Mouse (Mus musculus) erythroblast, embryonic 14.5 days (primary cell): ENCODE data around the gene Ift81.

Source experiments
- GATA1 ChIP-seq: IDR thresholded peaks from 2 replicates; pipeline ENCODE4 v1.6.1; 2012; ENCODE audit warnings: low read length, inconsistent platforms, mixed read lengths
- TAL1 ChIP-seq: IDR thresholded peaks from 3 replicates; pipeline ENCODE4 v1.6.1; 2012; ENCODE audit warnings: low read length, inconsistent platforms, mixed read lengths

GRCm38 (mm10) chr5:122503760-122504119, 110.6 kb downstream of the Ift81 start:
- TF ChIP-seq TAL1 (no peak), GATA1 (no peak)
